Mouse (Mus musculus) left cerebral cortex, postnatal 36 days (tissue): ENCODE data around the gene Vsir. TPM values are rescaled to one million over a fixed set of nuclear protein-coding genes. Genes with fewer than 3 reads are reported as not detected.

Experiments
- DNase-seq, 2 experiments: peaks; one replicate each; pipeline ENCODE4 v3.0.0; 2021 to 2022; ENCODE audit warnings: low spot score in 2 of 2, mixed read lengths in 1 of 2
- intact Hi-C: fragments of 180-260 bp; cut with DNase I; formaldehyde crosslinking; loops from one replicate; pipeline ENCODE4 v1.15.1; 2025
- total RNA-seq, 2 experiments: library from RNA; stranded (reverse); gene quantifications; 2 replicates each; pipeline ENCODE4 v1.2.3; 2021

The Vsir gene
- 10 to 100 TPM; 25.2 to 27.8 TPM for total RNA-seq

- intact Hi-C loops, result loop anchor here (5.0 kb wide), 1 partner anchor 60 kb away; no protein-coding TSS in a partner anchor
- peak; percentile 52 to 59 for DNase-seq
Measured at GRCm38 (mm10) chr10:60346701-60347405, at the start of gene Vsir. Vsir (plus strand) TSS chr10:60346851.

GRCm38 (mm10) chr10:60299636-60300035, 47.0 kb upstream of the Vsir start:
- intact Hi-C loops, result no loop called here
- DNase-seq, result no peak

- no peak for DNase-seq
- intact Hi-C loops, result no loop called here
Measured at GRCm38 (mm10) chr10:60303419-60303818, 43.2 kb upstream of the Vsir start.

GRCm38 (mm10) chr10:60304854-60305628, 41.6 kb upstream of the Vsir start:
- intact Hi-C loops, result loop anchor here (2.0 to 5.0 kb wide), 3 partner anchors 108 to 456 kb away; partner anchors contain the start of gene Cdh23
- DNase-seq, result peak; percentile 68 to 74

- no peak for DNase-seq
- intact Hi-C loops, result no loop called here
Measured at GRCm38 (mm10) chr10:60310629-60311028, 36.0 kb upstream of the Vsir start.

GRCm38 (mm10) chr10:60313606-60314005, 33.0 kb upstream of the Vsir start:
- intact Hi-C loops, result no loop called here
- no peak for DNase-seq

- intact Hi-C loops, result no loop called here
- no peak for DNase-seq
Measured at GRCm38 (mm10) chr10:60316166-60316565, 30.5 kb upstream of the Vsir start.

GRCm38 (mm10) chr10:60328963-60329650, 17.5 kb upstream of the Vsir start:
- intact Hi-C loops, result no loop called here
- no peak for DNase-seq

- intact Hi-C loops, result no loop called here
- no peak for DNase-seq
Measured at GRCm38 (mm10) chr10:60334583-60334982, 12.1 kb upstream of the Vsir start.

GRCm38 (mm10) chr10:60335021-60335420, 11.6 kb upstream of the Vsir start:
- intact Hi-C loops, result no loop called here
- DNase-seq, result no peak

- intact Hi-C loops, result no loop called here
- DNase-seq, result no peak
Measured at GRCm38 (mm10) chr10:60341528-60341927, 5.1 kb upstream of the Vsir start.

- DNase-seq, result no peak
- intact Hi-C loops, result no loop called here
Measured at GRCm38 (mm10) chr10:60344111-60344510, 2.5 kb upstream of the Vsir start.

GRCm38 (mm10) chr10:60346056-60346455, 595 bp upstream of the Vsir start:
- no peak for DNase-seq
- intact Hi-C loops, result loop anchor here (5.0 kb wide), 1 partner anchor 61 kb away; no protein-coding TSS in a partner anchor

GRCm38 (mm10) chr10:60347768-60348610, 1.3 kb downstream of the Vsir start:
- intact Hi-C loops, result loop anchor here (5.0 kb wide), 1 partner anchor 59 kb away; no protein-coding TSS in a partner anchor
- DNase-seq, result no peak

- DNase-seq, result no peak
- intact Hi-C loops, result loop anchor here (5.0 kb wide), 1 partner anchor 58 kb away; no protein-coding TSS in a partner anchor
Measured at GRCm38 (mm10) chr10:60349056-60349455, 2.4 kb downstream of the Vsir start.

GRCm38 (mm10) chr10:60349644-60350043, 3.0 kb downstream of the Vsir start:
- DNase-seq, result no peak
- intact Hi-C loops, result loop anchor here (5.0 kb wide), 1 partner anchor 58 kb away; no protein-coding TSS in a partner anchor

GRCm38 (mm10) chr10:60350077-60350804, 3.6 kb downstream of the Vsir start:
- intact Hi-C loops, result no loop called here

GRCm38 (mm10) chr10:60350805-60351167, 4.1 kb downstream of the Vsir start:
- DNase-seq, result peak; percentile 44 to 72
- intact Hi-C loops, result no loop called here

More at GRCm38 (mm10) chr10:60350077-60350804, 3.6 kb downstream of the Vsir start:
- DNase-seq, result no peak
